Mouse (Mus musculus) thymus, adult 2 months (tissue): Measurements from ENCODE around the gene Slc51b. TPM values are rescaled to one million over a fixed set of nuclear protein-coding genes. Genes with fewer than 3 reads are reported as not detected.

Source experiments
- DNase-seq: peaks from one replicate; pipeline ENCODE4 v3.0.0; 2021
- H3K27ac ChIP-seq: fragments of 200-500 bp; 2 replicates; pipeline ENCODE4 v1.5.1; 2012; ENCODE audit warnings: low read length, control low read depth; ENCODE audit not compliant: control insufficient read depth, insufficient read depth
- H3K27me3 ChIP-seq: fragments of 200-500 bp; 2 replicates; pipeline ENCODE4 v1.6.1; 2012; ENCODE audit warnings: mild to moderate bottlenecking, low read length, moderate library complexity, mixed read lengths; ENCODE audit not compliant: control insufficient read depth, insufficient read depth
- H3K36me3 ChIP-seq: fragments of 200-500 bp; 2 replicates; pipeline ENCODE4 v1.6.1; 2012; ENCODE audit warnings: mild to moderate bottlenecking, low read length, moderate library complexity; ENCODE audit not compliant: control insufficient read depth, insufficient read depth
- H3K4me1 ChIP-seq: fragments of 200-500 bp; replicated peaks from 2 replicates; pipeline ENCODE4 v1.6.1; 2012; ENCODE audit warnings: low read length; ENCODE audit not compliant: control insufficient read depth, insufficient read depth
- H3K4me3 ChIP-seq: fragments of 200-500 bp; 2 replicates; pipeline ENCODE4 v1.5.1; 2012; ENCODE audit warnings: mild to moderate bottlenecking, low read length, control low read depth, moderate library complexity; ENCODE audit not compliant: control insufficient read depth, insufficient read depth
- CTCF ChIP-seq: fragments of 200-500 bp; IDR thresholded peaks from 2 replicates; pipeline ENCODE4 v1.5.1; 2012; ENCODE audit warnings: mild to moderate bottlenecking, control low read depth, low read length, moderate library complexity, borderline replicate concordance; ENCODE audit not compliant: control insufficient read depth, poor library complexity, insufficient read depth; ENCODE audit errors: extremely low read depth
- POLR2A ChIP-seq: fragments of 200-500 bp; IDR thresholded peaks from 2 replicates; pipeline ENCODE4 v1.6.1; 2012; ENCODE audit warnings: mild to moderate bottlenecking, low read length, control low read depth, moderate library complexity; ENCODE audit not compliant: control insufficient read depth, poor library complexity, insufficient read depth; ENCODE audit errors: extremely low read depth
- WGBS: fragments of 180-500 bp; shearing (Covaris S2); methylation state at CpG from one replicate; pipeline ENCODE4 v1.1.7; 2018; 5-methylcytosine and 5-hydroxymethylcytosine counted together
- polyA plus RNA-seq: library from polyadenylated mRNA; depleted of rRNA; stranded (reverse); fragments of >200 nt; gene quantifications from 2 replicates; pipeline ENCODE4 v1.2.3, GENCODE M21; 2012

The Slc51b gene
- polyA plus RNA-seq, 1 experiment: 0.22 TPM

- no peaks in the 10 kb centered on the region for H3K36me3 ChIP-seq
- no peak for DNase-seq
- H3K27me3 ChIP-seq: no peaks in the 10 kb centered on the region
- 0 out of 2 replicates have a peak, but pooled peaks cover 4% of the 10 kb centered on the region for H3K4me1 ChIP-seq
- H3K27ac ChIP-seq: no peak overlapping the region
- no peak overlapping the region for H3K4me3 ChIP-seq
- 85% methylated on average over 6 of the region's 6 CpGs for WGBS
- TF ChIP-seq CTCF (no peak), POLR2A (no peak)
Observed at GRCm38 (mm10) chr9:65382031-65382750, 40.6 kb downstream of the Slc51b start.

GRCm38 (mm10) chr9:65381017-65381590 lies 41.7 kb downstream of the Slc51b start:
- no peaks in the 10 kb centered on the region for H3K27me3 ChIP-seq
- H3K4me3 ChIP-seq: no peak overlapping the region
- no peak overlapping the region for H3K27ac ChIP-seq
- WGBS: 91% methylated on average over 4 of the region's 4 CpGs
- DNase-seq: no peak
- 0 out of 2 replicates have a peak, but pooled peaks cover 4% of the 10 kb centered on the region for H3K4me1 ChIP-seq
- no peak for TF ChIP-seq POLR2A
- TF ChIP-seq CTCF: no peak
- no peaks in the 10 kb centered on the region for H3K36me3 ChIP-seq

- H3K36me3 ChIP-seq: no peaks in the 10 kb centered on the region
- H3K27ac ChIP-seq: no peak overlapping the region
- H3K4me1 ChIP-seq: peaks cover 10% of the 10 kb centered on the region
- TF ChIP-seq POLR2A (no peak), CTCF (no peak)
- H3K27me3 ChIP-seq: no peaks in the 10 kb centered on the region
- H3K4me3 ChIP-seq: no peak overlapping the region
- WGBS: 90% methylated on average over 9 of the region's 9 CpGs
- DNase-seq: no peak
Observed at GRCm38 (mm10) chr9:65375163-65375934, 47.4 kb downstream of the Slc51b start.

- H3K4me1 ChIP-seq: peaks cover 10% of the 10 kb centered on the region
- H3K36me3 ChIP-seq: no peaks in the 10 kb centered on the region
- no peak for DNase-seq
- TF ChIP-seq POLR2A: no peak
- no peak for TF ChIP-seq CTCF
- H3K27me3 ChIP-seq: no peaks in the 10 kb centered on the region
- H3K4me3 ChIP-seq: no peak overlapping the region
- no peak overlapping the region for H3K27ac ChIP-seq
- 93% methylated on average over 5 of the region's 5 CpGs for WGBS
Observed at GRCm38 (mm10) chr9:65374468-65375162, 48.1 kb downstream of the Slc51b start.

- Histone ChIP-seq H3K4me3 (no peak overlapping the region), H3K27ac (no peak overlapping the region), H3K27me3 (no peaks in the 10 kb centered on the region), H3K36me3 (no peaks in the 10 kb centered on the region), H3K4me1 (peaks cover 10% of the 10 kb centered on the region)
- no peak for TF ChIP-seq POLR2A
- TF ChIP-seq CTCF: no peak
- 58% methylated on average over 4 of the region's 4 CpGs for WGBS
- DNase-seq: peak; percentile 49
Observed at GRCm38 (mm10) chr9:65372449-65372848, 50.3 kb downstream of the Slc51b start.

GRCm38 (mm10) chr9:65371756-65372155 lies 51.0 kb downstream of the Slc51b start:
- Histone ChIP-seq H3K4me3 (no peak overlapping the region), H3K27ac (no peak overlapping the region), H3K27me3 (no peaks in the 10 kb centered on the region), H3K36me3 (no peaks in the 10 kb centered on the region), H3K4me1 (peaks cover 10% of the 10 kb centered on the region)
- TF ChIP-seq CTCF (no peak), POLR2A (no peak)
- WGBS: 96% methylated on average over 24 of the region's 24 CpGs
- no peak for DNase-seq
